Mouse (Mus musculus) left cerebral cortex, adult 2 months (tissue): Measurements from ENCODE around the gene Zpbp2. TPM values are rescaled to one million over a fixed set of nuclear protein-coding genes. Genes with fewer than 3 reads are reported as not detected.

ENCODE experiments used
- DNase-seq, 2 experiments: peaks; one replicate each; pipeline ENCODE4 v3.0.0; 2021 to 2022; ENCODE audit warnings: low spot score in 2 of 2, mixed read lengths in 1 of 2; ENCODE audit errors: extremely low spot score in 1 of 2
- H3K27ac ChIP-seq: fragments of 200-600 bp; 2 replicates; pipeline ENCODE4 v1.8.1; 2022
- H3K4me3 ChIP-seq: fragments of 200-600 bp; 2 replicates; pipeline ENCODE4 v1.8.1; 2022
- CTCF ChIP-seq: fragments of 200-600 bp; IDR thresholded peaks from 2 replicates; pipeline ENCODE4 v1.8.1; 2022; ENCODE audit warnings: antibody characterized with exemption, mild to moderate bottlenecking, moderate library complexity
- intact Hi-C: fragments of 180-260 bp; cut with DNase I; formaldehyde crosslinking; loops from one replicate; pipeline ENCODE4 v1.15.1; 2025
- total RNA-seq, 2 experiments: library from RNA; stranded (reverse); gene quantifications; 2 replicates each; pipeline ENCODE4 v1.2.3; 2021

Zpbp2 gene
- total RNA-seq, 2 experiments from 2014 or later, result not detected

GRCm38 (mm10) chr11:98563921-98564414, 13.1 kb downstream of the Zpbp2 start:
- DNase-seq, result no peak
- Histone ChIP-seq H3K27ac (no peak overlapping the region), H3K4me3 (no peak overlapping the region)
- TF ChIP-seq CTCF, result no peak
- intact Hi-C loops, result no loop called here

- no peak for DNase-seq
- no peak overlapping the region for H3K4me3 ChIP-seq
- TF ChIP-seq CTCF, result peak; percentile 6; the same call in 1 of the 2 replicates
- intact Hi-C loops, result no loop called here
- no peak overlapping the region for H3K27ac ChIP-seq
These were observed 17.4 kb downstream of the Zpbp2 start for GRCm38 (mm10) chr11:98568326-98568725.

GRCm38 (mm10) chr11:98569461-98569860, 18.6 kb downstream of the Zpbp2 start:
- intact Hi-C loops, result no loop called here
- no peak for TF ChIP-seq CTCF
- DNase-seq, result no peak

GRCm38 (mm10) chr11:98577776-98578175, 26.9 kb downstream of the Zpbp2 start:
- TF ChIP-seq CTCF, result no peak

More at GRCm38 (mm10) chr11:98569461-98569860, 18.6 kb downstream of the Zpbp2 start:
- Histone ChIP-seq H3K4me3 (no peak overlapping the region), H3K27ac (no peak overlapping the region)

GRCm38 (mm10) chr11:98580301-98581121, 29.6 kb downstream of the Zpbp2 start:
- no peak overlapping the region for H3K27ac ChIP-seq
- intact Hi-C loops, result no loop called here
- DNase-seq, result no peak
- H3K4me3 ChIP-seq, result no peak overlapping the region
- TF ChIP-seq CTCF, result no peak

More at GRCm38 (mm10) chr11:98577776-98578175, 26.9 kb downstream of the Zpbp2 start:
- Histone ChIP-seq H3K4me3 (no peak overlapping the region), H3K27ac (no peak overlapping the region)
- no peak for DNase-seq
- intact Hi-C loops, result no loop called here

- intact Hi-C loops, result no loop called here
- H3K4me3 ChIP-seq, result no peak overlapping the region
- no peak overlapping the region for H3K27ac ChIP-seq
- TF ChIP-seq CTCF, result no peak
- no peak for DNase-seq
These were observed 30.6 kb downstream of the Zpbp2 start for GRCm38 (mm10) chr11:98581286-98582029.

GRCm38 (mm10) chr11:98582030-98582388, 31.1 kb downstream of the Zpbp2 start:
- no peak for TF ChIP-seq CTCF

GRCm38 (mm10) chr11:98582551-98583264, 31.8 kb downstream of the Zpbp2 start:
- Histone ChIP-seq H3K27ac (no peak overlapping the region), H3K4me3 (no peak overlapping the region)
- no peak for TF ChIP-seq CTCF
- no peak for DNase-seq
- intact Hi-C loops, result no loop called here

More at GRCm38 (mm10) chr11:98582030-98582388, 31.1 kb downstream of the Zpbp2 start:
- H3K27ac ChIP-seq, result no peak overlapping the region
- intact Hi-C loops, result no loop called here
- DNase-seq, result no peak
- H3K4me3 ChIP-seq, result no peak overlapping the region

GRCm38 (mm10) chr11:98583265-98583552, 32.3 kb downstream of the Zpbp2 start:
- no peak for DNase-seq
- intact Hi-C loops, result no loop called here
- H3K4me3 ChIP-seq, result no peak overlapping the region
- no peak overlapping the region for H3K27ac ChIP-seq
- no peak for TF ChIP-seq CTCF

- no peak overlapping the region for H3K4me3 ChIP-seq
- no peak; the same call in 1 of the 2 replicates for TF ChIP-seq CTCF
- intact Hi-C loops, result no loop called here
- DNase-seq, result no peak
- H3K27ac ChIP-seq, result no peak overlapping the region
These were observed 32.7 kb downstream of the Zpbp2 start for GRCm38 (mm10) chr11:98583571-98583970.

GRCm38 (mm10) chr11:98584146-98584545, 33.2 kb downstream of the Zpbp2 start:
- intact Hi-C loops, result no loop called here
- Histone ChIP-seq H3K27ac (no peak overlapping the region), H3K4me3 (no peak overlapping the region)
- TF ChIP-seq CTCF, result no peak
- no peak for DNase-seq
